Comparison of ENCODE assay signal across 8 mouse cellular contexts in genomic region chr5:138753946-138754302, GRCm38 (mm10). TPM values are rescaled to one million over a fixed set of nuclear protein-coding genes. Genes with fewer than 3 reads are reported as not detected.
DNase-seq lines count a peak whose midpoint lies in the region; ATAC-seq and TF ChIP-seq lines count a peak whose summit lies in the region.

No protein-coding gene starts in this region.

- peaks cover 16% of the 10 kb centered on the region for H3K36me3 ChIP-seq in forebrain, embryonic 13.5 days (ENCODE audit: poor library complexity, severe bottlenecking)
- H3K36me3 ChIP-seq in midbrain, postnatal 0 days (ENCODE audit: insufficient read depth, low read length), result peaks cover 7% of the 10 kb centered on the region; the same call in 1 of the 2 replicates

- H3K4me3 ChIP-seq in forebrain, embryonic 13.5 days, result peak overlapping the region; percentile 74
- H3K4me3 ChIP-seq in midbrain, postnatal 0 days (ENCODE audit: low read depth, low read length), result peak overlapping the region; percentile 83

- H3K9ac ChIP-seq in forebrain, embryonic 13.5 days, result peak overlapping the region; percentile 90
- H3K9ac ChIP-seq in midbrain, postnatal 0 days (replicated peaks; ENCODE audit: low read length, poor library complexity, severe bottlenecking), result peak overlapping the region; percentile 96

- no peak for TF ChIP-seq CTCF in midbrain, postnatal 0 days (IDR thresholded peaks at IDR 0.05)

- H3K9me3 ChIP-seq in forebrain, embryonic 13.5 days (replicated peaks), result no peaks in the 10 kb centered on the region
- no peaks in the 10 kb centered on the region for H3K9me3 ChIP-seq in midbrain, postnatal 0 days (ENCODE audit: low read length)

- H3K4me1 ChIP-seq in forebrain, embryonic 13.5 days, result peaks cover 51% of the 10 kb centered on the region
- H3K4me1 ChIP-seq in midbrain, postnatal 0 days (ENCODE audit: insufficient read depth, low read length), result peaks cover 20% of the 10 kb centered on the region; the same call in 1 of the 2 replicates

- WGBS in forebrain, embryonic 13.5 days, result 3% methylated on average over 9 of the region's 9 CpGs
- WGBS in midbrain, postnatal 0 days, result 4% methylated on average over 9 of the region's 9 CpGs

- peak; percentile 48 for ATAC-seq in forebrain, embryonic 13.5 days
- peak; percentile 38; the same call in 1 of the 2 replicates for ATAC-seq in midbrain, postnatal 0 days (ENCODE audit: low FRiP score)
- ATAC-seq in erythroid progenitor cell, adult 5-6 weeks (replicated peaks; ENCODE audit: low FRiP score, poor library complexity, severe bottlenecking), result no peak

- H3K27ac ChIP-seq in forebrain, embryonic 13.5 days, result peak overlapping the region; percentile 97
- peak overlapping the region; percentile 97 for H3K27ac ChIP-seq in midbrain, postnatal 0 days (ENCODE audit: low read depth, low read length)

- peak; percentile 30 for DNase-seq in layer of hippocampus, adult 11-12 months (ENCODE audit: low spot score)
- DNase-seq in layer of hippocampus, adult 9-10 months (ENCODE audit: low spot score), result no peak
- peak; percentile 37 for DNase-seq in adrenal gland, postnatal 25 days
- DNase-seq in kidney, postnatal 14 days, result peak; percentile 21
- peak; percentile 64 for DNase-seq in midbrain, postnatal 0 days (ENCODE audit: low spot score)
- DNase-seq in urinary bladder, adult 2 months (ENCODE audit: low spot score), result no peak

- 0 out of 2 replicates have a peak, but pooled peaks cover 8% of the 10 kb centered on the region for H3K27me3 ChIP-seq in forebrain, embryonic 13.5 days
- no peaks in the 10 kb centered on the region for H3K27me3 ChIP-seq in midbrain, postnatal 0 days (ENCODE audit: insufficient read depth, low read length)

- H3K4me2 ChIP-seq in forebrain, embryonic 13.5 days, result peak overlapping the region; percentile 88
- H3K4me2 ChIP-seq in midbrain, postnatal 0 days (ENCODE audit: low read depth, low read length, poor library complexity, severe bottlenecking), result peak overlapping the region; percentile 90

RNA-seq across cellular contexts. Expression of gene Fam20c, which starts 0.4 kb away (rescaled TPM):
- 13.2 and 13.8 TPM in 2 replicates for total RNA-seq in adrenal gland, postnatal 25 days (2021)
- polyA plus RNA-seq in forebrain, embryonic 13.5 days (2015; fragmentation: Nextera tagmentation; extraction: Ambion mirVana), result 22.6 and 22.8 TPM in 2 replicates
- 85.7 and 106 TPM in 2 replicates for total RNA-seq in midbrain, postnatal 0 days (2014; rRNA removed)
- 51.6 and 52.7 TPM in 2 replicates for polyA plus RNA-seq in midbrain, postnatal 0 days (2015; fragmentation: Nextera tagmentation; extraction: Ambion mirVana)
- polyA plus RNA-seq in urinary bladder, adult 2 months (2012; rRNA removed), result 8.1 and 8.9 TPM in 2 replicates
- 0.84 and 2.2 TPM in 2 replicates for total RNA-seq in erythroid progenitor cell, adult 5-6 weeks (2015; ENCODE audit: low replicate concordance)
- 0.51 TPM in 1 of 2 replicates, not detected in the other for total RNA-seq in erythroid progenitor cell, adult 5-6 weeks (2017; ENCODE audit: low replicate concordance)

Comparison
In these comparisons a context has a peak if more than half of its experiments do, and no peak if none do; other contexts are left out.
1. DNase-seq: peak in layer of hippocampus, adult 11-12 months (single experiment), adrenal gland, postnatal 25 days (single experiment), kidney, postnatal 14 days (single experiment) and midbrain, postnatal 0 days (single experiment); none in layer of hippocampus, adult 9-10 months (single experiment) and urinary bladder, adult 2 months (single experiment).